Mouse (Mus musculus) T-cell, adult 2 months (primary cell): Measurements from ENCODE around the gene Samsn1.
"Not testable (repeated sequence)": the region's sequence is repeated elsewhere in the genome, so short reads cannot be mapped to it uniquely, and the experiment has no call there.

Experiments
- DNase-seq: peaks from one replicate; pipeline ENCODE4 v3.0.0; 2022; ENCODE audit warnings: low spot score

The Samsn1 gene

DNA sequence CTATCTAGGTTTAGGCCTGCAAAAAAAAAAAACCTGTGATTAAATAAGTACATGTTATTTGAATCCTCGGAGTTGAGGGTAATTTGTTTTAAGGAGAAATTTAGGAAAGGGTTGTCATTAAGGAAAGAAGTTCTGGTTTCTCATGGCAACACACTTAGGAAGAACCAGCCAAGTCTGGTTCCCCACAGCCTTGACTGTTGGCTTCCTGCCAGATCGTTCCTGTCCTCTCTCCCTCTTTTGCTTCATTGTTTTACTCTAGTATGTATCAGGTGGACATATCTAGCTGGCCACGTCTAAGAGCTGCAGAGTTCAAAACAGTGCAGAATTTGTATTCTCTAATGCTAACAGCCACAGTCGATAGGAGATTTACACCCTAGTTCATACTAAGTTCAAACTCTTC is 146.2 kb downstream of the Samsn1 start:
- no peak for DNase-seq

DNA sequence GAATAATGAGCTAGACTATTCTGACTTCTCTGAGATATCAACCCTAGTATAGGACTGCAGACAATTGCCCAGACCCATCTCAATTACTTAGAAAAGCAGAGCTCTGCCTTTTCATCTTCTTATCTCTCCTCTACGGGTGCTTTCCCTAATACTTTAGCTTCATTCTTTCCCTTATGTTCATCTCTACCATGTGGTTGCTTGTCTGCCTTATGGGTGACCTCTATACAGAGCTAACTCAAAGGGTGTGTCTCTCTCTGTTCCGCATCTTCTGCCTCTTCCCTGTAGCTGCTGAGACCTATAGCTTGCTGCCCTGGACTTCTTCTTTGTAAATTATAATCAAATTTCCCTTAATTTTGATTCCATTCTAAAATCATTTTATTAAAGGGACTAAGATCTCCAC is 147.6 kb downstream of the Samsn1 start:
- no peak for DNase-seq

DNA sequence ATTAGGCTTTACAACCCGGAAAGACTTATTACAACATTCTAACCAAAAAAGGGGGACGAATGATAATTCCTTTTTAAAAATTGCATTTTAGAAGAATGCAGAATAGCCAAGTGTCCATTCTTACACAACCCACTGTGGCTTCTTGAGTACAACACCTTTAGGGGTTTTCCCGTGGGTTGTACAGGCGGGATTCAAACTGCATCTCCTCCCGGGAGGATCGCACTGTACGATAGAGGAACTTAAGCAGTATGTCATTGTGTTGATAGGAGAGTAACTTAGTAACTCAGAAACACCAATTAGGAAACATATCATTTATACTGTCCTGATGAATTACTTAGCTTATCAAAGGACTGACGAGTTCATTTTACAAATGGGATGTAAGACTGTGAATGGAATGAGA is 149.8 kb downstream of the Samsn1 start:
- DNase-seq: no peak

DNA sequence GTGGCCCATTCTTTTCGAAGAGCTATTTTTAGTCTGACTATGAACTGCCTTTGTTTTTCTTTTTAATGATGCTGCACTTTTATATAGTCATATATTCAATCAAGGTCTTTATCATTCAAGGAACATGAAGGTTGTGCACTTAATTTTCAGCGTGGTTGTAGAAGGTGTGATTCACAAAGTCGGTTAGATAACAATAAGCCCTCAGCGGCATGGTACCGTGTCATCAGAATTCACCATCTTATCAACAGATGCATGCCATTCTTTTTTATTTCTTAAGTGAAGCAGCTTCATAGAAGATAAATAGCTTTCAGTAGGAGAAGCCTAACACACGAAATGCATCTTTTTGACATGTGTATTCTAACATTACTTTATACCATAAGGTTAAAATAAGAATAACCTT is 154.7 kb downstream of the Samsn1 start:
- no peak for DNase-seq

DNA sequence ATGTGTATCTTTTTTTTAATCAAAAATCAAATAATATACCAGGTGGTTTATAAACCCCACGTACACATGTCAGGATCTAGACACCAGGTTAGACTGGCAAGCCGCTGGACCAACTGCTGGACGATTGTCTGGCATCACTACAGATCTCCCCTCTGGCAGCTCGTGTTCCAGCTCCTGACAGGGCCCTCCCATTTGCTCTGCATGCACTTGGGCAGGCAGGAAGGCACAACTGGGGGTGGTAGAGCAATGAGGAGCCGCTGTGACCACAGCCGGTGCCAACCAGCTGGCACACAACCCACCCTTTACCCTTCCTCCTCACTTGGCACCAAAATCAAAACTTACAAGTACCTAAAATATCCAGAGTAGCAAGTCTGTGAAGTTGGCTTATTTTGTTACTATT is 156.6 kb downstream of the Samsn1 start:
- DNase-seq: peak; percentile 19

DNA sequence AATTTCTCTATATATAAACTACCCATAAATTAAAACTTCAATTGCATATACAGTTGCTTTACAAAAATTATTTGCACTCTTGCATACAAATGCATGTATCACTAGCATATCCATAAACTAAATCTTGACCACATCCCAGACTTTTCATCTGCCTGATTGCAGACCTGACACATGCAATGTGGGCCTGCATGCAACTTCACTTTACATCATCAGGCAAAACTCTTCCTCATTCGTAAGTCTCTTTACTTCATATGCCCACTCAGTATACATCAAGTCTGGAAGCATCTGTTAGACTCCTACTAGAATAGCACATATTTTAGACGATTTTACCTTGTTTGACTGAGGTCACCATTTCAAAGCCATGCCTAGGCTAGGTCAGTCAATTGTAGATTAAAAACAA is 157.4 kb downstream of the Samsn1 start:
- no peak for DNase-seq

DNA sequence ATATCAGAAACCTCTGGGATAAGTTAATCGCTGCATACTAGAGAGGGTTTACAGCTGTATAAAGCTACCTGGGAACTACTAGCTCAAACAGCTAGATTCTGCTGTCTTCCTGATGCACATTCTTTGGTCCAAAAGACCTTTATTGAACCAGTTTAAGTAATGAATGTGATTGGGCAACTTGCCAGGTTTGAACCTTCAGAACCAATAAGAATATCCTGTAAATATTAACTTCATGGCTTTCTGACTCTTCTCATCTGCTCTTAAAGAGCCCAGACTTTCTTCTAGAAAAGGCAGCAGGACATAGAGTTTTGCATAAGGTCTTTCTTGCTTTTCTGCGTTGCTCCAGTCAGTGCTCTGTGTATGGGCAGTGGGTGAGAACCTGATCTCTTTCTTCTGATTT is 165.7 kb downstream of the Samsn1 start:
- no peak for DNase-seq

DNA sequence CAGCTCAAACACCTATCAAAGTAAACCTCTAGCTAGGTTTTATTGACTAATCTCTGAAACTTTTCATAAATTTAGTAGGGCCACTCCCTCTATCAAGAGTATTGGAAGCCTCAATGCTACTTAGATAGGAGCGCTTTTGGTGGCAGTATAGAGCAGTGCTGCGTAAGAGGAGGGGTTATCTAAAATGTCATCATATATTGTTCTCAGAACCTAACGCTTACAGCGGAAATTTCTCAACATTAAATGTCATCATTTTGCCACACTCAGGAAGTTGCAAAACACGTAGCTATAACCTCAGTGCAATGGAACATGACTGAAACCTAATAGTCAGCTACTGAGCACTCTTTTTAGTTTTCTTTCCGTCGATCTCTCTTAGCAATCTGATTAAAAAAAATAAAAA is 166.7 kb downstream of the Samsn1 start:
- peak; percentile 46 for DNase-seq

DNA sequence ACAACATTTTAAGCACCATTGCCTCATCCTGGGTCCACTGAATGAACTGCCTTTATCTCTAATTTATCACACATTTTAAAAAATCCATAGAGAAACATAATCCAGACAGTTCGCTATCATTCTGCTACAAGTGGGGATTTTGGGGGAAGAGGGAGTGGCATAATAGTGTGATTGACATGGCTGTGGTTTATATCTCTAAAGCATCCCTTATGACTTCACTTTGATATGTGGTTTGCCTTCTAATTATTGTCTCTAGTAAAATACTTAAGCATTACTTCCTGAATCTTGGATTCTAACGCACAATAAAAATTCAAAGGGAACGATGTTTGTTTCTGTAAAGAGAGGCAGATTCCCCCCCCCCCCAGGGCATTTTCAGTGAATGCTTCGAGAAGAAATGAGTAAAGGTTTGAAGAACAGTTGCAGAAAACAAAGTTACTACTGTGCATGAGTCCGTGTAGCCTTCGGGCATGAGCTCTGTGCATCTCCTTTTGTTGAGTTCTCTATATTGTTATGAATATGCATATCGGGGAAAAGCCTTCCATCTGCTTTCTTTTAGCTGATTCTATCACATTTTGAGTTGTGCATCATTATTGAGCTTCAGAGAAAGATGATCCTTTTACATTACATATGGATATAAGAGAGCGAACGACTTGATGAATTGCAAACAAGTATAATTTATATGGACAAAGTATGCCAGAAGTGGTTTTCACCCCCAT is 168.4 kb downstream of the Samsn1 start:
- no peak for DNase-seq

DNA sequence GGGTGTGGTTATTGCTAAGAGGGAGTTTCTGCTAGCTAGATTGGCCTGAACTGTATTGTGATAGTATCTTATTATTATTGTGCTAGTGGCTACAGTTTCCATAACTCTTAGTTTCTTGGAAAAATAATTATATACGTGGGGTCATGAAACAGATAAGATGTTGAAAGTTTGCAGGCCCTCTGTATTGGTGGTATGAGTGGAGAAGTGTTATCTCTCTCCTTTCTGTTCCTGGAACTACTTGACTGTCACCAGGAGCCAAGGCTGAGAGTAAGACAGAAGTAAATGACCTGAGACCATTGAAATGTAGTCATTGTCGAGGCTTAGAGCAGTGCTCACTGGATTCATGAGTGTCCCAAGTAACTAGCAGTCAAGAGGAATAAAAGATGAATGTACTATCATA is 169.6 kb downstream of the Samsn1 start:
- no peak for DNase-seq

DNA sequence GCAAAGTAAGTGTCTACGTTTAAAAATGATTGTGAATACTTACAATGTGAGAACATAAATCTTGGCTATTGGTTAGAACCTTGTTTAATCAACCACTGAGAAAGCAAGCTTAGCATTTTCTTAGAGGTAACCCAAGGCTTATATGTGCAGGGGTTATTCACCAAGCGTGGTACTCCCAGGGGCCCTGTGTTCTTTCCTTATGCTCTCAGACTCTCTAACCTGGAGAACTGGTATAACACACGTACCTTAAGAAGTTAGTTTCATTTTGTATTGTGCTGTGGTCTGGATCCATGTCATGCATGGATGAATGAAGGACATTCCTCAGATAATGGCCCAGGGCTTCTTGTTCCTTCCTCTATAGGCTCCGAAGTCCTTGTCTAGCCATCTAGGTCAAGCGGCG is 173.0 kb downstream of the Samsn1 start:
- no peak for DNase-seq

DNA sequence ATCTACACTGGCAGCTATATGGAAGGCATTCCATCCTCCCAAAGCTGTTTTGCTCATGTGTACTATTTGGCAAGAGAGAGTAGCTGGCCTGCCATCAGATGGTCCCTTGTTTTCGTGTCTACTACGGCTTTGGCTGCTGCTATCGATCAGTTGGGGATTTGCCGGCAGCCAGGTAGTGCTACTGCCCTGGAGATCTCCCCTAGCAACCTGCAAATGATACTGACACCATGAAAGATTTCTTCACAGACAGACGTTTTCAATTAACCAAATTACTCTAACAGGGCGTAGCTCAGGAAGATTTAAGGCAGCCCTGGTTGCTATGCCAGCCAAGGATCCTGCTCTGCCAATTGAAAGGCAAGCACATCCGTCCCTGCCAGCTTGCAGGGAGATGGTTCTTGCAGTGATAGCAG is 178.4 kb downstream of the Samsn1 start:
- no peak for DNase-seq

DNA sequence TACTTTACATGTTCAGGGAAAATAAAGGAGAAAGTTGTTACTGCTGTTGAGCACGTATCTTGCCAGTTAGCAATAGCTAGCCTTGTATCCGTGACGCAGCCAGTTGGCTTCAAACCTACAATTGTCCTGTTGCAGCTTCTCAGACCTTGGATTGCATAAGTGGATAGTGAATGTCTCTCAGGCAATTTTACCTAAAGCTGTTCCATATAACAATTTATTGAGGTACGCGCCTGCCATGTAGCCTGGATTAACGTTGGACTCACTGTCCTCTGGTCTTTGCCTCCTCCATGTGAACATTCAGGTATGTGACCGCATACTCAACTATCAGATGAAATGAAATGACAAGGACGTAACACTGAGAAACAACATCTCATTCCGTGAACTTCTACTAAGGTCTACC is 179.1 kb downstream of the Samsn1 start:
- DNase-seq: no peak

DNA sequence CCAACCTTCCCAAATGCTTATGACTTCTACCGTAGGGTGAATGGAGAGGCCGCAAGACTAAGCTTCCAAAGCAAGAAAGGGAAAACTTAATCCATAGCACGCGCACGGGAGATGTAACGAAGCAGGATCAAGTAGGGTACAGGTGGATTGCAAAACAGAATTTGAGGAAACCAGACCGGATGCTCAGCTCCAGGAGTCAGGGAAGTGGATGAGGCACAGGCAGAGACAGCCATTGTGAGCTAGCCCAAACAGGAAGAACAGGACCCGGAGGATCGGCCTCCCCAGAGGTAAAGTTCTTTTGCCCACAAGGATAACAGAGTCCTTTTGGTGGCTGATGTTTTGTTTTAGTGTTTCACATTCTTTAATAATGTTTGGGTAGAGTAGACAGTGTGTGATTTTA is 179.5 kb downstream of the Samsn1 start:
- DNase-seq: no peak

DNA sequence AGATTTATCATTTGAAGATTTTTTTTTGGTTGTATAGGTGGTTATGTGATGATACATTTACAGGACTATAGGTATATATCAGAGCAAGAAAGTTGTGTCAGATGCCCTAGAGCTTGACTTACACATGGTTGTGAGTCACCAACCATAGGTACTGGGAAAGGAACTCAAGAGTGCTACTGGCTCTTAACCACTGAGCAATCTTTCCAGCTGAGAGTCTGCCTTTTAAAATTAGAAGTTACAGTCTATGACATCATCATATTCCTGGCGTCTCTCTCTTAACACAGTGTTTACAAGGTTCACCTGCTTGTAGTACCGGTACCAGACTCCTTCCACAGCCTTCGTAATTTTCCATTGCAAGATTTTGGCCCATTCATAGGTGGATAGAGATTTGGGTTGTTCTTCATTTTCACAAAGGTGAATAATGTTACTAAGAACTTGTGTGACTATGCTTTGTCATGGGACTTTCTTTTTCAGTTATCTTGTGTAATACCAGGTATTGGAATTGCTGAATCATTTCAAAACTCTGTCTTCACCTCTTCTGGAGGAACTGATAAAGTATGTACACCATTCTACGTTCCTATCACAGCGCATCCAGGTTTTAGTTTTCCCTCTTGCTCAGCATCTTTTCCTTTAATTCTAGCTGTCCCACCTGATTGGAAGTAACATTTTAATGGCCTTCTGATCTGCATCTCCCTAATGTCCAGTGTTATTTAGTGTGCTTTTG is 184.2 kb downstream of the Samsn1 start:
- no peak for DNase-seq

DNA sequence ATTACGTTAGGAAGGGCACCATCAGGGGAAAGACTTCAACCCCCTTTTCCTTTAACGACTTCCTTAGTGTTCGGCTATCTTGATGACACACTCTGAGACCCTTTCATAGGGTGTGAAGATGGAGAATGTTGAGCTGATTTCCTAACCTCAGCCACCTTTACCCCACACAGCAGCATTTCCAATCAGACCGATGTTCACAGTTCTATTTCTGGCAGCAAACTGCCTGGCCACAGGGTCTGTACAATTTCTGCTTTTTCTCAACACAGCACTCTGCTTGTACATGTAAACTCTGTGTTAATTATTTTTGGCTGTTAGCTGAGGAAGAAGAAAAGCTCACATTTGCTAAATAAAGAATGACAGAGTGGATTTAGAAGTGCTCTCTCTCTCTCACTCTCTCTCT is 190.7 kb downstream of the Samsn1 start:
- no peak for DNase-seq

DNA sequence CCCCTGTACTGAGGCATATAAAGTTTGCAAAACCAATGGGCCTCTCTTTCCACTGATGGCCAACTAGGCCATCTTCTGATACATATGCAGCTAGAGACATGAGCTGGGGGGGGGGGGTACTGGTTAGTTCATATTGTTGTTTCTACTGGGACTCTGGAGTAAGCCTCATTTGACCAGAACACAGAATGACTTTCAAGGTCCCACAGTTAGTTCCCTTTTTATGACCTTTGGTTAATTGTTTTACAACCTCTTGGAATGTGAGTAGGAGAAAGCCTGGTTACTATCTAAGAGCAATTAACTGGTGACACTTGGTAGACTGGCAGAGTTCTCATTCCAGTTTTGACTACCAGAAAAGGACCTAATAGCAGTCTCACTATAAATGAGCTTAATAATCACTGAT is 195.1 kb downstream of the Samsn1 start:
- DNase-seq: not testable (repeated sequence)

DNA sequence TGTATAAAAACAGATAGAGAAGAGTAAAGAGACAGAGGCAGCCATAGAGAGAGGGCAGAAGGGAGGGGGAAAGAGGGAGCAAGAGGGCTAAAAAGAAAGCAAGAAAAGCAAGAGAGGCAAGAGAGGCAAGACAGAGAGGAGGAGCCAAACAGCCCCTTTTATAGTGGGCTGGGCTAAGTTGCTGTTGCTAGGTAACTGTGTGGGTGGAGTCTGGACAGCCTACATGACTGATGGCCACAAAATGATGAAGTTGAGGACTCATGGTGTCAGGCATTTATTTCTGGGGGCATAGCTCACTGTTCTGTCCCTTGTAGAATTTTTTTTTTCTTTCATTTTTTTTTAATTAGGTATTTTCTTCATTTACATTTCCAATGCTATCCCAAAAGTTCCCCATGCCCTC is 195.6 kb downstream of the Samsn1 start:
- no peak for DNase-seq

DNA sequence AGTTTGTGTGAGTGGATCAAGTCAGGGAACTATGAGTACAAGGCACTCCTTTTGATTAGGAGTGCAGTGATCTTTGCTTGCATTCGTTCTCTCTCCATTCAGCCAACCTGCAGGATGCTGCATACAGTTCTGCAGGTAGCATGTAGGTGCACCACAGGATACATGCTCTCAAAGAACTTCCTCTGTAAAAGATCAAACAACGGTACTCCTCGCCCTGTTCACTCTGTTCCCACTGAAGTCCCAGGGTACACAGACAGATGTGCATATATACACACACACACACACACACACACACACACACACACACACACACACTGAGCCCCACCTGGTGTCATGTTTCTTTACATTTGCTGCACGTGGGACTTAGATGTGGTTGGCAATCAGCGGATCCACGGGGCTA is 198.9 kb downstream of the Samsn1 start:
- DNase-seq: peak; percentile 6

DNA sequence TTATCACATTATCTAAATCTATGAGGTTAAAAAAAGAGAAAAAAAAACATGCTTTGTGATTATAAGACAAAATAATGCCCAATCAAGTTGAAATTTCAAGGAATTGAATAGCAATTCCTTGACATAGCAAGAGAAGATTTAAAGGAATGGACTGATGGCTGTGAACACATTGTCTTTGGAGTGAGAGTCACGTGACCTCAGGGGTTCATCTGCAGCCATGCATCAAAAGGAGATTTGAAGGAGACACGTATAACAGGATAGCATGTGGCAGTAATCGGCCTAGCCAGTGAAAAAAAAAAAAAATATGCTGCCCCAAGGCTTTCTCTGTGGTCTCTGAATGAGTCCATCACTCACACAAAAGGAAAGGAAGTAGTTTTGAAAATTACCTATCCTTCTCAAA is 201.1 kb downstream of the Samsn1 start:
- no peak for DNase-seq
